Mouse (Mus musculus): ENCODE measurements at regions not wholly inside any gene's neighbourhood (a gene's known extent, or its start where the extent isn't known, plus 50 kb on each side); places are given as distances from the start of the nearest gene placed in this dataset.

GRCm38 (mm10) chr1:76080241-76080640, 534.2 kb downstream of the Slc4a3 start:
- WGBS, result 69% methylated on average over 6 of the region's 6 CpGs
- no peak for TF ChIP-seq CTCF (IDR thresholded peaks at IDR 0.05; ENCODE audit: extremely low read depth, insufficient read length, insufficient replicate concordance, low read depth, low read length)
- TF ChIP-seq POLR2A (IDR thresholded peaks at IDR 0.05; ENCODE audit: low read depth, low read length), result no peak
- Histone ChIP-seq H3K27me3 (ENCODE audit: control insufficient read depth, insufficient read depth, low read length) (no peaks in the 10 kb centered on the region), H3K27ac (ENCODE audit: insufficient read depth, low read depth, low read length) (no peak overlapping the region), H3K4me3 (ENCODE audit: low read depth, low read length) (no peak overlapping the region), H3K4me1 (ENCODE audit: control insufficient read depth, insufficient read depth, insufficient read length, low read length) (no peaks in the 10 kb centered on the region), H3K36me3 (ENCODE audit: control insufficient read depth, insufficient read depth, low read length) (no peaks in the 10 kb centered on the region)

GRCm38 (mm10) chr1:76081700-76082099, 535.6 kb downstream of the Slc4a3 start:
- H3K27me3 ChIP-seq (ENCODE audit: control insufficient read depth, insufficient read depth, low read length), result no peaks in the 10 kb centered on the region
- H3K4me1 ChIP-seq (ENCODE audit: control insufficient read depth, insufficient read depth, insufficient read length, low read length), result no peaks in the 10 kb centered on the region
- H3K36me3 ChIP-seq (ENCODE audit: control insufficient read depth, insufficient read depth, low read length), result no peaks in the 10 kb centered on the region
- WGBS, result 40% methylated on average over 4 of the region's 4 CpGs
- no peak overlapping the region for H3K4me3 ChIP-seq (ENCODE audit: low read depth, low read length)
- no peak overlapping the region for H3K27ac ChIP-seq (ENCODE audit: insufficient read depth, low read depth, low read length)
- TF ChIP-seq POLR2A (IDR thresholded peaks at IDR 0.05; ENCODE audit: low read depth, low read length) (no peak), CTCF (IDR thresholded peaks at IDR 0.05; ENCODE audit: extremely low read depth, insufficient read length, insufficient replicate concordance, low read depth, low read length) (no peak)

- Histone ChIP-seq H3K36me3 (ENCODE audit: control insufficient read depth, insufficient read depth, low read length) (no peaks in the 10 kb centered on the region), H3K27ac (ENCODE audit: insufficient read depth, low read depth, low read length) (no peak overlapping the region), H3K4me1 (ENCODE audit: control insufficient read depth, insufficient read depth, insufficient read length, low read length) (no peaks in the 10 kb centered on the region), H3K27me3 (ENCODE audit: control insufficient read depth, insufficient read depth, low read length) (no peaks in the 10 kb centered on the region), H3K4me3 (ENCODE audit: low read depth, low read length) (no peak overlapping the region)
- 91% methylated on average over 3 of the region's 3 CpGs for WGBS
- no peak for TF ChIP-seq CTCF (IDR thresholded peaks at IDR 0.05; ENCODE audit: extremely low read depth, insufficient read length, insufficient replicate concordance, low read depth, low read length)
- TF ChIP-seq POLR2A (IDR thresholded peaks at IDR 0.05; ENCODE audit: low read depth, low read length), result no peak
These were observed 537.4 kb downstream of the Slc4a3 start for GRCm38 (mm10) chr1:76083273-76084036.

GRCm38 (mm10) chr1:76091031-76091430, 545.0 kb downstream of the Slc4a3 start:
- no peaks in the 10 kb centered on the region for H3K36me3 ChIP-seq (ENCODE audit: control insufficient read depth, insufficient read depth, low read length)
- H3K27me3 ChIP-seq (ENCODE audit: control insufficient read depth, insufficient read depth, low read length), result no peaks in the 10 kb centered on the region
- TF ChIP-seq POLR2A (IDR thresholded peaks at IDR 0.05; ENCODE audit: low read depth, low read length), result no peak
- TF ChIP-seq CTCF (IDR thresholded peaks at IDR 0.05; ENCODE audit: extremely low read depth, insufficient read length, insufficient replicate concordance, low read depth, low read length), result no peak
- no peak overlapping the region for H3K4me3 ChIP-seq (ENCODE audit: low read depth, low read length)
- H3K4me1 ChIP-seq (ENCODE audit: control insufficient read depth, insufficient read depth, insufficient read length, low read length), result no peaks in the 10 kb centered on the region
- WGBS, result 70% methylated on average over 5 of the region's 5 CpGs
- no peak overlapping the region for H3K27ac ChIP-seq (ENCODE audit: insufficient read depth, low read depth, low read length)

GRCm38 (mm10) chr1:76113281-76113680, 567.2 kb downstream of the Slc4a3 start:
- Histone ChIP-seq H3K27me3 (ENCODE audit: control insufficient read depth, insufficient read depth, low read length) (no peaks in the 10 kb centered on the region), H3K36me3 (ENCODE audit: control insufficient read depth, insufficient read depth, low read length) (no peaks in the 10 kb centered on the region), H3K4me1 (ENCODE audit: control insufficient read depth, insufficient read depth, insufficient read length, low read length) (no peaks in the 10 kb centered on the region), H3K27ac (ENCODE audit: insufficient read depth, low read depth, low read length) (no peak overlapping the region), H3K4me3 (ENCODE audit: low read depth, low read length) (no peak overlapping the region)
- 68% methylated on average over 3 of the region's 3 CpGs for WGBS
- no peak for TF ChIP-seq POLR2A (IDR thresholded peaks at IDR 0.05; ENCODE audit: low read depth, low read length)
- TF ChIP-seq CTCF (IDR thresholded peaks at IDR 0.05; ENCODE audit: extremely low read depth, insufficient read length, insufficient replicate concordance, low read depth, low read length), result no peak

- no peaks in the 10 kb centered on the region for H3K4me1 ChIP-seq (ENCODE audit: control insufficient read depth, insufficient read depth, insufficient read length, low read length)
- TF ChIP-seq CTCF (IDR thresholded peaks at IDR 0.05; ENCODE audit: extremely low read depth, insufficient read length, insufficient replicate concordance, low read depth, low read length) (no peak), POLR2A (IDR thresholded peaks at IDR 0.05; ENCODE audit: low read depth, low read length) (no peak)
- no peak overlapping the region for H3K4me3 ChIP-seq (ENCODE audit: low read depth, low read length)
- H3K36me3 ChIP-seq (ENCODE audit: control insufficient read depth, insufficient read depth, low read length), result no peaks in the 10 kb centered on the region
- no peaks in the 10 kb centered on the region for H3K27me3 ChIP-seq (ENCODE audit: control insufficient read depth, insufficient read depth, low read length)
- no peak overlapping the region for H3K27ac ChIP-seq (ENCODE audit: insufficient read depth, low read depth, low read length)
- 73% methylated on average over 4 of the region's 4 CpGs for WGBS
These were observed 574.8 kb downstream of the Slc4a3 start for GRCm38 (mm10) chr1:76120840-76121239.

GRCm38 (mm10) chr1:76130353-76130752, 584.3 kb downstream of the Slc4a3 start:
- 60% methylated on average over 4 of the region's 4 CpGs for WGBS

More at GRCm38 (mm10) chr1:76130353-76130752, 584.3 kb downstream of the Slc4a3 start:
- no peak overlapping the region for H3K27ac ChIP-seq (ENCODE audit: insufficient read depth, low read depth, low read length)
- H3K4me3 ChIP-seq (ENCODE audit: low read depth, low read length), result no peak overlapping the region
- no peaks in the 10 kb centered on the region for H3K36me3 ChIP-seq (ENCODE audit: control insufficient read depth, insufficient read depth, low read length)
- no peaks in the 10 kb centered on the region for H3K4me1 ChIP-seq (ENCODE audit: control insufficient read depth, insufficient read depth, insufficient read length, low read length)
- TF ChIP-seq POLR2A (IDR thresholded peaks at IDR 0.05; ENCODE audit: low read depth, low read length) (no peak), CTCF (IDR thresholded peaks at IDR 0.05; ENCODE audit: extremely low read depth, insufficient read length, insufficient replicate concordance, low read depth, low read length) (no peak)
- no peaks in the 10 kb centered on the region for H3K27me3 ChIP-seq (ENCODE audit: control insufficient read depth, insufficient read depth, low read length)
